Mouse (Mus musculus): ENCODE measurements at regions not wholly inside any gene's neighbourhood (a gene's known extent, or its start where the extent isn't known, plus 50 kb on each side); places are given as distances from the start of the nearest gene placed in this dataset.
A peak's percentile ranks its signal among the peaks of the same experiment; 100 is the strongest.

GRCm38 (mm10) chr8:11981458-11981857, 141.2 kb downstream of the Tex29 start:
- peak in 1 of 2 experiments; percentile 13 for DNase-seq

- DNase-seq: no peak
These were observed 149.8 kb downstream of the Tex29 start for GRCm38 (mm10) chr8:11990024-11990423.

- peak; percentile 48 to 69 for DNase-seq
These were observed 159.6 kb downstream of the Tex29 start for GRCm38 (mm10) chr8:11999736-12000458.

DNA sequence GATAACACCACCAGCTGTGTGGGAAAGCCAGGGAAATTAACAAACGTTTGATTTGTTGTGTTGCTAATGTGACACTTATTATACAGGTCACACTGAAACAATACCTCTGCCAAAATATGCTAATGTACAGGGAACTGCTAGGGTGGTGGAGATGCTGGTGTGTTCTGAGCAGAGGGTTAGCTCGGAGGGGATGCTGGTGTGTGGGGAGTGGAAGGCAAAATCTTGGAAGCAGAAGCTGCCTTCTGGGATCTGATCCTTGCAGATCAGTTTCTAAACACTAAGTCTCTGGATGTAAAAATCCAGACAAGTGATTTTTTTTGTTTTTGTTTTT, 160.2 kb downstream of the Tex29 start:
- DNase-seq: no peak

DNA sequence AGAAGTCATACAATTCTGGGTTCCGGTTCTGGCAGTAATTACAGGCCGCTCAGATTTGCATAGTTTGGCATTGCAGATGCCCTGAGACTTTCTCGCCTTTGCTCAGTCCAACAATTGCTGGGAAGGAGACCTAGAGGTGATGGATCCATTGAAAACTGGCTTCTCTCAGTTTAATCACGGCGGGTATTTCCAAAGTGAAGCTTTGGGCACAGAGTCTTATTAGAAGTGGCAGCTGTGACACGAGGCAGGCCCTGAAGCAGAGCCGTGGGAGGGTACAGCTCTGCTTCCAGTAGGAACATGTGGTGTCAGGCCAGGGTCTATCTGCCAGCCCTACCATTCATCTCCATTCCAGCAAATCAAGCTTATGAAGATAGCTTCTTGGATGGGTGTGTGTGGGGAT, 164.0 kb downstream of the Tex29 start:
- no peak for DNase-seq

GRCm38 (mm10) chr8:12012769-12013168, 172.5 kb downstream of the Tex29 start:
- no peak for DNase-seq

DNA sequence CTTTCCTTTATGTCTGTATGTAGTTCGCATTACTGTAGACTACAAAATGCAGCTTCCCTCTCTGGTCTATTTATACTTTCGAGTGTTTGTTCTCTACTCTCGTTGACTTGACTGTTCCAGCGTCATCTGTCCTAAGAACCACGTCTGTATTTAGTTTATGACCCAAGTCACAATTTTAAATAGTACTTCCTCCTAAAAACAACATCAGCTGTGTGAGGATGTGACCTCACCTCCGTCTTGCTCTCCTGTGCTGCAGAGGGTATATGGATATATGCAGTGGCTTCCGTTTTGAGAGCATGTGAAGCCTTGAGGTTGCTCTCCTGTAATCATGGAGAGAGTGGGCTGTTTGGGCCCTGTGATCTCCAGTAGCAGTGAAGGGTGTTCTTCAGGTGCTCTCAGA, 177.5 kb downstream of the Tex29 start:
- no peak for DNase-seq

DNA sequence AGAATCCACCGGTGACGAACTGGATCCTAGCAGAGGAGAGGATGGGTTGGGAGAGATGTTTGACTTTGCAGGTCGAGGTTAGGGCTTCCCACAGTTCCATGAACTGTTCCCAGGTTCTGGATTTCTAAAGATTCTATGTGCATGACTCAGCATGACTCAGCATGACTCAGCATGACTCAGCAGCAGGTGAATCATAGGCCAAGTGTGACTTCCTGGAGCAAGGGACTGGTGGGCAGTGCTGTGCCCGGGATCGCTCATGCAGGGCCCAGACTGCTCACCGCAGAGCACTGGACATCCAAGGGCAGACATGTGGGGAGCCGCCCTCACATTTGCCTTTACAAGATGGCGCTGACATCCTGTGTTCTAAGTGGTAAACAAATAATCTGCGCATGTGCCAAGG, 179.0 kb downstream of the Tex29 start:
- no peak for DNase-seq

- DNase-seq: no peak
These were observed 183.6 kb downstream of the Tex29 start for GRCm38 (mm10) chr8:12023669-12024390.

DNA sequence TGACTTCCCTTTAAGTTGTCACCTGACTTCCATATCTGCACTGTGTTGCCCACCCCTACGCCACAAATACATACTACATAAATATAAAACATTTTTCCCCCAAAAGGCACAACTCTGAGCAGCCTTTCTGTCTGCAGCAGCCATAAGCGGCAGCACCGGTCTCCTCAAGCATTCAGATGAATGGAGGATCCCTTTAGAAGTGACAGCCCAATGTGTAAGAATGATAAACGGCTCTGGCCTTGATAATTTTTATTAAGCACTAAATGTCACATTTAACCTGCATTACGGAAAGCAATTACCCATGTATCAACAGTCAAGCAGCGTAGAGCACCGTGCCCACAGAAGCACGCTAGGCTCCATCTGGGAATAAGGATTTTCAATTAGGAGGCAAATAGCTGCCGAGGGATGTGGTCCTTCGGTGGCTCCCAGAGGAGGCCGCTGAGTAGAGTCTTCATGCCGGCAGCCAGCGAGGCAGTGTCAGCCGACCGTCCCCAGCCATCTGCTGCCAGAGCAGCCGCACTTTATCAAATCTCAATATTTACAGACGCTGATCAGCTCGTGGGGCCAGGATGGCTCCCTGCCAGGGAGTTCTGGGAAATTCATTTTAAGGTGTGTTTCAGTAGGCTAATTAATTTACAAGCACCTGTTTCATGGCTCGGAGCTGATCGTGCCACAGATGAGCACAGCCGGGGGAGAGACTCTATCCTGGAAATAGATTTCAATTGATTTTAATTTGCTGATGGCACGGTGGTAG, 190.3 kb downstream of the Tex29 start:
- DNase-seq: peak; percentile 36 to 41

DNA sequence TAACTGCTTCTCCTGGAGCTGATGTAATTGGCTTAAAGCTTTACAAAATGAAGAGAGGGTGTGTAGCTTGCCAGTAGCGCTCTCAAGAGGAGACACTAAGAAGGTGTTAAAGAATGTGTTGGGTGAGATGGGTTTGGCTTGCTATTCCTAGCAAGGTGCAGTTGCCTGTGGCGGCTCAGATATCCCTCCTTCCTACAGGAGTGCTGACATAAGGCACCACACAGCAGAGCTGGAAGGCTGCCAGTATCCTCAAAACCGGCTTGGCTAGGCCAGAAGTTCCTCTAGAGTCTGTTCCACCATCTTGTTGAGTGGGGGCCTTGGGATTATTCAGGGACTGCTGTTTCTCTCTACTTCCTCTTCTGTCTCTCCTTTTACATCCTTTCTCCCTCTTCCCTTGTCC, 191.5 kb downstream of the Tex29 start:
- DNase-seq: peak; percentile 15 to 54

DNA sequence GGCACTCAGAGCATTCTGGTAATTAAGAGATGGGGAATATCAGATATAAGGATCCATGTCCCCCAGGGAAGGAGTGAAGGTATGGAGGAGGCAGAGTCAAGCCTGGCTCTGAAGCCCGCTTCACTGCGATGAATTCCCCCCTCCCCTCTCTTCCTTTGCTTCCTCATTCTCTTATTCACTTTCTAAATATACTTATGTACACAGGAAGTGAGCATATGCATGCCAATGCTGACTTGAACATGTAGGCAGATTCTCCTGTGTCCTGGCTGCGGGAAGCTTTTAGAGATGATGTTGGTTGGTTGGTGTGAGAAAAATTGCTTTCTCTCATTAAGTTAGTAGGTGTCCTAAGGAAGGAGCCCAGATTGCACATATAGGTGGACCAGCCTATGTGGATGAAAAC, 192.1 kb downstream of the Tex29 start:
- no peak for DNase-seq

DNA sequence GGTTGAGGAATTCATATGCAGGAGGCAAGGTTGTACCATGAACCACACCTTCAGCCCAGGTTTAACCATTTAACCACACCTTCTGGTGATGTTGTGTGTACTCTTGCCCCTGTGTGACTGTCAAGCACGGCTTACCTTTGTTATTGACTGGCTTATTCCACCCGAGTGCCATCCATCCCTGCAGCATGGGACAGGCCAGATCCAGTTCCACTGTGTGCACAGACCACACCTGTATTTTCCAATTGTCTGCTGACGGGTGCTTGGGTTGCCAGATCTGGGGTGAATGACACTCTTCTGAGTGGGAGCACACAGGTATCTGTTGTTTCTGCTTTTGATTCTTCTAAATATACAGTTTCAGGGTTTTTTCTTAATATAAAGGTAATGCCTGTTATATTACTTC, 196.1 kb downstream of the Tex29 start:
- DNase-seq: no peak

- no peak for DNase-seq
These were observed 200.7 kb downstream of the Tex29 start for GRCm38 (mm10) chr8:12040924-12041323.

DNA sequence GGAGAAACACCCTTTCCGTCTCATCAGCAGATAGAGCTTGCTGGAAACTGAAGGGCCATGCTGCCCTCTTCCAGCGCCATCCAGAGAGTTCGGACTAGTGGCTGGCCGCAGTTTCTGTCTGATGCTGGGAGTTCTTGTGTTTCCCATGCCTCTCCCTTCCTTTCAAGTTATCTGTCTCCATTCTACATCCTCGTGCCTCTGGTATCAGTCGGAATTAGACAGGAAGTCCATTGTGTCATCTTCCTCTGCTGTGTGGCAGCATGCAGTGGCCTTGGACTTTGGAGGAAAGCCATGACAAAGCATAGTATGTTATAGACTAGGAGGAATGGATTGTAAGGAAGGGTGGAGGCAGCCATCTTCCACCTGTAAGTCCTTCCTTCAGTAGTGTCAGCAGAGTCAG, 201.4 kb downstream of the Tex29 start:
- DNase-seq: no peak

DNA sequence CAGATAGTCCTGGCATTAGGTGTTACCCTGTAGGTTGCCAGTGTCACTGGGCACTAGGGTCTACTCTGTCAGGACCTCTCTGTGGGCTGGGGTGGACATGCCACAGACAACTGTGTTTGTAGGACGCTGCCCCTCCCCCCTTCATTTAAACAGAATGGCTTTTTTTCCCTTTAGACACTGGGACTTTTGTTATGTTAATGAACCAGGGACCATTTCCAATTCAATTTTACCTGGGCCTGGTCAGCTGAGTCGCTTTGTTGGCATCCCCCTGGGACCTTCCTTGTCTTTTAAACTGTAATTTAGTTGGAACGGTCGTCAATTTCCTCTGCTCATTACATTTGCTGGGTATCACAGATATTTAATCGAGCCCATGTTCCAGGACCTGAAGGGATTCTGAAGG, 210.6 kb downstream of the Tex29 start:
- DNase-seq: no peak

- DNase-seq: no peak
These were observed 211.1 kb downstream of the Tex29 start for GRCm38 (mm10) chr8:12051357-12051756.

DNA sequence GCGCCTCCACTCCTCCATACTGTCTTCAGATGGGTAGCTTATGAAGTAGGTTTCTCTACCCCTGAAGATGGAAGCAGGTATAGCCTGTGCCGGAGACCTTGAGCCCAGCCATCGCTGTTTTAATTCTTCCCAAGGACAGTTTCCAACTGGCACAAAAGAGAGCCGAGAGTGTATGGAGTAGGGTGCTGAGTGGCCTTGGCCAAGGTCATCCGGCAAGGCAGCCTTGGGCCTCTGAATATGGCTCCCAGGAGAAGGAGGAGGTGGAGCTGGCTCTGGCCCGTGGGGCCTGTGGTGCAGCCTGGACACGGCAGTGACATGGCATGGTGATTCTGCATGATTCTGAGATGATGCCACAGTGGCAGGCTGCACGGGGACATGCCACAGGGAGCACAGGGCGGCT, 215.7 kb downstream of the Tex29 start:
- no peak for DNase-seq

DNA sequence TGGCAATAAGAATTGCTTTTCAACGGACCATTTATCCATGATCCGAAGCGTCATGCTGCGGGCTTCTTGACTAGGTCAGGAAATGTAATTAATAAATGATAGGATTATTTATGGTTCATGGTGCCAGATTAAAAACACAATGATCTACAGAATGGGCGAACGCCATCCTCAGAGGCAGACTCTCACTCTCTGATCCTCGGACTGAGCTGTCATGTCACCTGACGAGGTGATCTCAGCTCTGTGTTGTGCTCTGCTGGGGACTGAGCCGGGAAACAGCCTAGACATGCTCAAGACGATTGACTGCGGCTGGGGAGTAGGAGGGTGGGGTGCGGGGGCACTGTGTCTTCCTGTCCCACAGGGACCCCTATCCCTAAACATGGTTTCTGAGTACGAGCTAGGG, 217.4 kb upstream of the A230072I06Rik start:
- no peak for DNase-seq

DNA sequence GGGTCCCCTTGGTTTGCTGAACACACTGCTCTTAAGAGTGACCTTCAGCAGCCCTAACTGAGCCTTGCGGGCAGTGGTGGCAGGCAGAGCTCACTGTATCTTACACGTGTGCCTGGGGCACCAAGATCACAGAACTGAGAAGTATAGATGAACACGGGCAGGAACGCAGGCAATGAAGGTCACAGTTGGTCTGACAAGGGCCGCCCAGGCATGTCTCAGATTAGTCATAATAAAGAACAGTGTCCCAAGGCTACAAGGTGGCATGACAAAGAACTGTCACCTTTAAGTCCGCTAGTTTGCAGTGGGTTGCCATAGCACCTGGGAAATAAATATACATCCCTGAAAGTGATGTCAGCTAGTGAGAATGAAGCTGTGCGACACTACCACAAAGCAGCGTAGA, 215.9 kb upstream of the A230072I06Rik start:
- DNase-seq: no peak

- no peak for DNase-seq
These were observed 214.0 kb upstream of the A230072I06Rik start for GRCm38 (mm10) chr8:12064664-12065063.

DNA sequence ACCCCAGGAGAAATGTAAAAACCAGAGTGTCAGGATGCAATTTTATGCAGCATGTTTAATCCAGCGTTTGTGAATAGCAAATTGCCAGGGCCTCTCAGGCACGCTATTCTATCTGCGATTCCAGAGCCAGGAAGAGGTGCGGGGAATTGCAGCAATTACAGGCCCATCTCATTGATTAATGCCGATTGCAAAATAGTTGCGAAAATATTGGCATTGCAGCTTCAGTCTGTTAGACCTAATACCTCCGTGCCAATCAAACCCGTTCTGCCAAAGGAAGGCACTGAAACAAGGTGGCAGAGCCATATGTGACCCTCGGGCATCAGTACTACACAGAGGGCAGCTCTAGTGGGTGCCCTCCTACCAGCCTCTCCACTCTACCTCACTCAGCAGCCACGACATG, 212.2 kb upstream of the A230072I06Rik start:
- DNase-seq: no peak

DNA sequence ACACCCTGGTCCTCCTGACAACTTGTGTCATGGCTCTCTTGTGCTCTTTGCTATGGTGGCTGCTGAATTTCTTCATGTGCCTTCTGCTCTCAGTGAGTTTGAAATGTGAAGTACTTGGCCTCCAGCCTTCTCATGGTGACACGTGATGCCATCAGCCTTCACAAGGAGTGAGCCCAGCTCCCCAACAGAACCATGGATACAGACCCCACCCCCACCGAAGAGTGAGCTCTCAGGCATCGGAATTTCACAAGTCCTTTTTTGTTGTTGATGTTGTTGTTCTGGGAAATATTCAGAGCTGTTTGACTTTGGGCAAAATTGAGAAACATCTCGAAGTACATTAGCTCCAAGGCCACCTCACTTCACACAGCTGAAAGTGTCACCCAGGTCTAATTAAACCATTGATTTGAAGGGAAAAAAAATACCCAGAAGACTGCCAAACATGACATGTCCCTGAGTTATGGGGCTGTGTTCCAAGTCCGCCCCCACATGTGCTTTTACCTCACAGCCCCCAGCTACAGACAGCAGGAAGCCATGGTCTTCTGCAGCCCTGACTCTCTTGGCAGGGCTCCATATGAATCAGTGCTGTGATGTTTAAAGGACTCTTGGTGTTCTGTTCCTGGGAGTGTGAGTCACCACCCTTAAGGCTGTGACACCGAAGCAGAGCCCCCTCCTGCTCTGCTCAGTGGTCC, 205.2 kb upstream of the A230072I06Rik start:
- no peak for DNase-seq
